Mouse (Mus musculus): Measurements from ENCODE around the gene Tex2.

DNA sequence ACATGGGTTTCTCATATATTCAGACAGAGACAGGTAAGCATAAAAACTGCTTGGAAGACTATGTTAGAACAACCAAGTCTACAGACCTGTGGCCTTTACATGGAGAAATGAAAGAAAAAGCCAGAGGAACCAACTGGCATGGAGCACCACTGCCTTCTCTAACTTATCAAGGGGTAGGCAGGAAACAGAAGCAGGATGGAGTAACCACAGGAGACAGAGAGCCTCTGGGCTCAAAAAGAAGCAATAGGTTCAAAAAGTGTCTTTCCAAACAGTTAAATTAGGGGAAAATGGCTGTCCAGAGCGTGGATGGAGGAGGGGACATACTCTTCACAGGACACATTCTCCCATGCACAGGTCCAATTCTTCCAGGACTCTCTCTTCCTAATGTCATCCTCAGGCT lies 141.6 kb downstream of the Tex2 start:
- TF ChIP-seq POLR2A (IDR thresholded peaks at IDR 0.05; ENCODE audit: low read depth, low read length) (no peak), CTCF (conservative IDR thresholded peaks at IDR 0.05; ENCODE audit: insufficient read depth, insufficient read length, low read depth, low read length) (no peak)
